Mouse (Mus musculus): Measurements from ENCODE around the gene Cfap20.
"Not testable (repeated sequence)": the region's sequence is repeated elsewhere in the genome, so short reads cannot be mapped to it uniquely, and the experiment has no call there.

Gene Cfap20

GRCm38 (mm10) chr8:95422193-95422810 is 12.4 kb downstream of the Cfap20 start:
- DNase-seq (ENCODE audit: inconsistent ontology term) = no peak

- DNase-seq (ENCODE audit: inconsistent ontology term) = no peak
These were observed 23.2 kb downstream of the Cfap20 start for GRCm38 (mm10) chr8:95411309-95411972.

- no peak for DNase-seq (ENCODE audit: inconsistent ontology term)
These were observed 25.2 kb downstream of the Cfap20 start for GRCm38 (mm10) chr8:95409518-95409917.

- peak; percentile 18 for DNase-seq (ENCODE audit: inconsistent ontology term)
These were observed 33.6 kb downstream of the Cfap20 start for GRCm38 (mm10) chr8:95401091-95401490.

- no peak for DNase-seq (ENCODE audit: inconsistent ontology term)
These were observed 35.5 kb downstream of the Cfap20 start for GRCm38 (mm10) chr8:95399131-95399530.

GRCm38 (mm10) chr8:95397201-95397600 is 37.5 kb downstream of the Cfap20 start:
- DNase-seq (ENCODE audit: inconsistent ontology term) = peak; percentile 10

GRCm38 (mm10) chr8:95396752-95397151 is 37.9 kb downstream of the Cfap20 start:
- peak; percentile 7 for DNase-seq (ENCODE audit: inconsistent ontology term)

GRCm38 (mm10) chr8:95395186-95395918 is 39.3 kb downstream of the Cfap20 start:
- no peak for DNase-seq (ENCODE audit: inconsistent ontology term)

- DNase-seq (ENCODE audit: inconsistent ontology term) = no peak
These were observed 42.1 kb downstream of the Cfap20 start for GRCm38 (mm10) chr8:95392604-95393003.

- DNase-seq (ENCODE audit: inconsistent ontology term) = no peak
These were observed 43.6 kb downstream of the Cfap20 start for GRCm38 (mm10) chr8:95391101-95391500.

GRCm38 (mm10) chr8:95390312-95390711 is 44.4 kb downstream of the Cfap20 start:
- no peak for DNase-seq (ENCODE audit: inconsistent ontology term)

- no peak for DNase-seq (ENCODE audit: inconsistent ontology term)
These were observed 46.7 kb downstream of the Cfap20 start for GRCm38 (mm10) chr8:95387936-95388335.

- DNase-seq (ENCODE audit: inconsistent ontology term) = no peak
These were observed 47.4 kb downstream of the Cfap20 start for GRCm38 (mm10) chr8:95387221-95387620.

- DNase-seq (ENCODE audit: inconsistent ontology term) = no peak
These were observed 48.6 kb downstream of the Cfap20 start for GRCm38 (mm10) chr8:95386037-95386436.

- DNase-seq (ENCODE audit: inconsistent ontology term) = no peak
These were observed 50.2 kb downstream of the Cfap20 start for GRCm38 (mm10) chr8:95384501-95384900.

GRCm38 (mm10) chr8:95381595-95381994 is 53.1 kb downstream of the Cfap20 start:
- no peak for DNase-seq (ENCODE audit: inconsistent ontology term)

GRCm38 (mm10) chr8:95380953-95381352 is 53.7 kb downstream of the Cfap20 start:
- no peak for DNase-seq (ENCODE audit: inconsistent ontology term)

- DNase-seq (ENCODE audit: inconsistent ontology term) = not testable (repeated sequence)
These were observed 55.7 kb downstream of the Cfap20 start for GRCm38 (mm10) chr8:95378928-95379327.

GRCm38 (mm10) chr8:95377863-95378291 is 56.8 kb downstream of the Cfap20 start:
- DNase-seq (ENCODE audit: inconsistent ontology term) = no peak

- DNase-seq (ENCODE audit: inconsistent ontology term) = no peak
These were observed 57.6 kb downstream of the Cfap20 start for GRCm38 (mm10) chr8:95377101-95377500.

GRCm38 (mm10) chr8:95376309-95376999 is 58.2 kb downstream of the Cfap20 start:
- no peak for DNase-seq (ENCODE audit: inconsistent ontology term)

- DNase-seq (ENCODE audit: inconsistent ontology term) = no peak
These were observed 59.2 kb downstream of the Cfap20 start for GRCm38 (mm10) chr8:95375374-95375930.
